Mouse (Mus musculus): ENCODE measurements at regions not wholly inside any gene's neighbourhood (a gene's known extent, or its start where the extent isn't known, plus 50 kb on each side); places are given as distances from the start of the nearest gene placed in this dataset.

DNA sequence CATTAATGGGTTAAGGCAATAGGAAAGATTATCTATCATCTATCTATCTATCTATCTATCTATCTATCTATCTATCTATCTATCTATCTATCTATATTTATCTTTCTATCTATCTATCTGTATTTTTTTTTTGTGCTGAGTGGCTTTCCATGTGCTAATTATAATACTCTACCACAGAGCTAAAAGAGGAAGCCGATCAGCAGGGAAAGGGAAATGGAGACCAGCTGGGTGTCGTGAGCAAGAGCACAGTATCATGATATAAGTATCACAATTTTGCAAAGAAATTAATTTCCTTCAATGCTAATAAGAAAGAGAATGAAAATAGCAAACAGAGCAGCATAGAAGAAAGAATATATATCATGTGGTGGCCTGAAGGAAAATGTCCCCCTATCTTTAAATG lies 69.6 kb downstream of the Cldn1 start:
- no peak for DNase-seq (ENCODE audit: low read depth, low spot score)

DNA sequence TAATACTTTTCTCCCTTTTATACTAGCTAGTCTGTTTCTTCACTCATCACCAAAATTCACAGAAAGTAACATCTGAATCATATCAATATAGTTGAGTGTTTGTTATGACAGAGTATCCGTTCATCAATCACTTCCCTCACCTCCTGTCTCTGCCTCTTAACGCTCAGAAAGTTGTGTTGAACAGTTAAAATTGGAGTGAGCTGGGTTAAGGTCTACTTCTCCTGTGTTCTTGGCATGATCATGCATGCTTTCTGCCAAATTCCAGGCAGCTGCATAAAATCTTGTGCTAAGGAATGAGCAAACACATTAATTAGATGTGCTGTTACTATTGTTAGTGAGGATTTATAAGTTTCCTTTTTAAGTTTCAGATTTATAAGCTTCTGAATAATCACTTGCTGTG lies 79.9 kb downstream of the Cldn1 start:
- no peak for DNase-seq (ENCODE audit: low read depth, low spot score)

- DNase-seq (ENCODE audit: low read depth, low spot score) = no peak
These were observed 86.0 kb downstream of the Cldn1 start for GRCm38 (mm10) chr16:26285627-26286026.

GRCm38 (mm10) chr16:26284713-26285112 lies 86.9 kb downstream of the Cldn1 start:
- DNase-seq (ENCODE audit: low read depth, low spot score) = no peak

GRCm38 (mm10) chr16:26282418-26282817 lies 89.2 kb downstream of the Cldn1 start:
- DNase-seq (ENCODE audit: low read depth, low spot score) = no peak

DNA sequence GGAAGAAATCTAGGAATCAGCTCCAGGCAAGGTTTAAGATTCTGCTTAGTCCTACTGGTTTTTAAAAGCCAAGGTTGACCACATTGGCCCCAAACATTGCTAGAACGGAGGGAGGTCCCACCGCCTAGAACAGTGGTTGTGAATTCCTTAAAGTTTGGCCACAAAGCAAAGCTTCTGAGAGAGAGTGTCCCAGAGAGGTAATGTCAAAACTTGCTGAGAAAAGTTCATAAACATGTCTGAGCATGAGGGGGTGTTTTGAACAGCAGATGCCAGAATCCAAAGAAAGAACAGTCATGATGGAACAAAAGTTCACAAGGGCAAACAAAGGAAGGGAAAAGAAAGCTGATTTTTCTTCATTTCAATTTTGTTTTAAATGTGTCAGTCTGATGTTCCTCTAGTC lies 90.1 kb downstream of the Cldn1 start:
- DNase-seq (ENCODE audit: low read depth, low spot score) = no peak

- no peak for DNase-seq (ENCODE audit: low read depth, low spot score)
These were observed 94.9 kb downstream of the Cldn1 start for GRCm38 (mm10) chr16:26276789-26277188.

DNA sequence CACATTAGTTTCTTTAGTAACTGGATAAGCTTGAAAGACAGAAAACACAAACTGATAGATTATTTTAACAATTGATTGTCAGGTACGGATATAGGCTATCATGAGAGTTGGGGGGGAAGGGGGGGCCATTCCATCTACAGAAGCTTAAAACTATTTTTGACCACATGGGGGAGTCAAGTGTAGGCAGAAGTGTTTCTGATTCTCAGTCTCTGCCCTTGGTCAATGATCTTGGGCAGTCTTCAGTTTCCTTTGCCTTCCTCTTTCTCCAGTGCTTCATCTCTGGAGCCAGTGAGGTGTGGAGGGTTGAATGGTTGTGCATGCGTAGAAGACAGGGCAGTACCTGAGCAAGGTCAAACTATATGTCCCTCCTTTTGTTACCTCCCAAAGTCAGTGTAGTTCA lies 118.8 kb downstream of the Cldn1 start:
- no peak for DNase-seq (ENCODE audit: low read depth, low spot score)

GRCm38 (mm10) chr16:26251698-26252097 lies 119.9 kb downstream of the Cldn1 start:
- DNase-seq (ENCODE audit: low read depth, low spot score) = no peak

GRCm38 (mm10) chr16:26251027-26251426 lies 120.6 kb downstream of the Cldn1 start:
- DNase-seq (ENCODE audit: low read depth, low spot score) = no peak

DNA sequence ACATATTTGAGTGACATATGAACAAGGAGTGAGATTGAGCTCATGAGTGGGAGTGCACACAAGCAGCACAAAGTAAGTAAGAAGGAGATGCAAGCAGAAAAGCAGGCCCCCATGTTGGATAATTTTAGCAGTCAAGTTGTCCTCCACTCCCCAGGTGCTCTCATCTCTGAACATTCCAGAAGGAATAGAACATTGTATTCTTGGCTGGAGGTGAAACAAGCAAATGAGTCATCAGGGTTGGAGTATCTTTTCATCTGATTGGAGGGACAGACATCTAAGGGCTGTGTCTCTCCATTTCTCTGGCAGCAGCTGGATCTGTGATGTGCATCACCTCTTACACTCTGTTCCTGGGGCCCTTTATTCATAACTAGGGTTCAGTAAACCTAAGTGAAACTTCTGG lies 122.7 kb downstream of the Cldn1 start:
- no peak for DNase-seq (ENCODE audit: low read depth, low spot score)

GRCm38 (mm10) chr16:26247926-26248325 lies 123.7 kb downstream of the Cldn1 start:
- DNase-seq (ENCODE audit: low read depth, low spot score) = no peak

GRCm38 (mm10) chr16:26235239-26235638 lies 129.7 kb upstream of the P3h2 start:
- no peak for DNase-seq (ENCODE audit: low read depth, low spot score)

- DNase-seq (ENCODE audit: low read depth, low spot score) = peak; percentile 31
These were observed 128.5 kb upstream of the P3h2 start for GRCm38 (mm10) chr16:26234113-26234512.

DNA sequence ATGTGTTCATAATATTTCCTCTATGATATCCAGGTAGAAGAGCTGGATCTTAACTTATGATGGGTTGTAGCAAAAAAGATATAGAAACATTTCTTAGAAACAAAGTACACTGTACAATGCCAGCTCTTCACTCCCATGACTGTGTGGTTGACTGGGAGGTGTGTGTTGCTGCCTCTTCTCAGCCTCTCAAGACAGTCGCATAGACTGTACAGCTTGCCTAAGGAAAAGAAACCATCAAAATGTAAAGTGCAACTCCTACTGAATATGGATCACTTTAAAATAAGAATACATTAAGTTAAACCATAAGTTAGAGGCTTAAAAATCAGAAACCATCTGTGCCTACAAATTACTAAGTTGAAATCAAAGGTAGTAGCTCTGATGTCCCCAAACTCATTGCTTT lies 125.5 kb upstream of the P3h2 start:
- no peak for DNase-seq (ENCODE audit: low read depth, low spot score)

DNA sequence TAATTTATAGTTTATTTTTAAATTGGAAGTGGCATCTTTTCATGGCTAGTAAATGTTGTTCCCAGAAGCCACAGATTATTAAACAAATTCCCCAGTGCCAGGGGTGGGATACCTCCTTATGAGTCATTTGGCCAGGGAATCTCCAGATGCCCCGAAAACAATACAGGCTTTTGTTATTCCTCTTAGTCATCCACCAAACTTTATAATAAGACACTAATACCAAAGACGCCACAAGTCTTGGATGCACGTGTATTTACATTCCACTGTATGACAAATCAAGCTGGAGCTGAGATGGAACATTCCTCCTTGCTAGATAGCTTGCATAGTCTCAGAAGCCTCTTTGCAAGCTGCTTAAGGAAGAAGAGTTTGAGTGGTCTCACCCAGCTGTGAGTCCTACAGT lies 105.8 kb upstream of the P3h2 start:
- no peak for DNase-seq (ENCODE audit: low read depth, low spot score)

- DNase-seq (ENCODE audit: low read depth, low spot score) = peak; percentile 9
These were observed 93.5 kb upstream of the P3h2 start for GRCm38 (mm10) chr16:26199125-26199524.

DNA sequence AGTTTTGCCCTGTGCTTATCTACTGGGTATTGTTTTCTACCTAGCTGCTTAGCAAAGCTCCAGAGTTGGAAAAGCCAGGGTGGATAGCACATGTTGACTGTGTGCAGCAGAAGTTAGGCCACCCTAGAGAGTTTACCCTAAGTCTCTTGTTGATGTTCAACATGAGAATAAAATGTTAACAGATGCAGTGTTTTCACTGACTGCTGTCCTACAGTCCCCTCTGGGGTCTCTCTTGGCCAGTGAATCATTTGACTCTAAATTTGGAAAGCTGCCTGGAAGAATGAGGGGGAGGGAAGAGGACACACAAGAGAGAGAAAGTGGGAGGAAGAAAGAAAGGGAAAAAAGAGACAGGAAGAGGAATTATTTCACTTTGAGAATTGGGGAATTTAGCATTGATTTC lies 90.8 kb upstream of the P3h2 start:
- DNase-seq (ENCODE audit: low read depth, low spot score) = no peak

GRCm38 (mm10) chr16:26185288-26186281 lies 80.0 kb upstream of the P3h2 start:
- DNase-seq (ENCODE audit: low read depth, low spot score) = no peak

GRCm38 (mm10) chr16:26184647-26185262 lies 79.2 kb upstream of the P3h2 start:
- no peak for DNase-seq (ENCODE audit: low read depth, low spot score)

- no peak for DNase-seq (ENCODE audit: low read depth, low spot score)
These were observed 77.9 kb upstream of the P3h2 start for GRCm38 (mm10) chr16:26183530-26183929.

- no peak for DNase-seq (ENCODE audit: low read depth, low spot score)
These were observed 76.1 kb upstream of the P3h2 start for GRCm38 (mm10) chr16:26181716-26182115.

- no peak for DNase-seq (ENCODE audit: low read depth, low spot score)
These were observed 65.9 kb upstream of the P3h2 start for GRCm38 (mm10) chr16:26171441-26171840.
